Mouse (Mus musculus): Measurements from ENCODE around the gene Cnpy2. TPM values are rescaled to one million over a fixed set of nuclear protein-coding genes. Genes with fewer than 3 reads are reported as not detected.

The Cnpy2 gene
- polyA plus RNA-seq, 1 experiment from 2014 or later: 288 TPM

GRCm38 (mm10) chr10:128370601-128371000, 48.3 kb downstream of the Cnpy2 start:
- DNase-seq (ENCODE audit: low spot score) (no peak), ATAC-seq (replicated peaks; ENCODE audit: insufficient number of reproducible peaks, low FRiP score, low TSS enrichment, low read depth) (no peak)
- H3K9ac ChIP-seq (replicated peaks; ENCODE audit: low read length): no peak overlapping the region
- H3K4me1 ChIP-seq (ENCODE audit: control insufficient read depth, insufficient read depth, low read length): no peaks in the 10 kb centered on the region
- no peaks in the 10 kb centered on the region for H3K36me3 ChIP-seq (replicated peaks; ENCODE audit: control insufficient read depth, insufficient read depth, low read depth, low read length)
- H3K9me3 ChIP-seq (replicated peaks; ENCODE audit: control insufficient read depth, low read length): no peaks in the 10 kb centered on the region
- H3K4me3 ChIP-seq (ENCODE audit: low read depth, low read length): no peak overlapping the region
- no peak overlapping the region for H3K4me2 ChIP-seq (ENCODE audit: low read depth, low read length)
- no peak overlapping the region for H3K27ac ChIP-seq (replicated peaks; ENCODE audit: low read depth, low read length)
- H3K27me3 ChIP-seq (ENCODE audit: control insufficient read depth, insufficient read depth, low read length): no peaks in the 10 kb centered on the region
- 49% methylated on average over 4 of the region's 4 CpGs for WGBS

DNA sequence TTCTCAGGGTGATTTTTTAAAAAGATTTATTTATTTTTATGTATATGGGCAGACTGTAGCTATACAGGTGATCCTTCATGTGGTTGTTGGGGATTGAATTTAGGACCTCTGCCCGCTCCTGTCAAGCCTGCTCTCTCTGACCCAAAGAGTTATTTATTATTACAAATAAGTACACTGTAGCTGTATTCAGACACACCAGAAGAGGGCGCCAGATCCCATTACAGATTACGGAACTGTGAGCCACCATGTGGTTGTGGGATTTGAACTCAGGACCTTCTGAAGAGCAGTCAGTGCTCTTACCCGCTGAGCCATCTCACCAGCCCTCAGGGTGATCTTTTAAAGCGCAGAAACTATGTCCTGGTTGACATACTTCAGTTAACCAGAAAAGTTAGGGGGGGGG, 49.9 kb downstream of the Cnpy2 start:
- 84% methylated on average over 5 of the region's 5 CpGs for WGBS
- DNase-seq (ENCODE audit: low spot score) (no peak), ATAC-seq (replicated peaks; ENCODE audit: insufficient number of reproducible peaks, low FRiP score, low TSS enrichment, low read depth) (no peak)
- Histone ChIP-seq H3K4me2 (ENCODE audit: low read depth, low read length) (no peak overlapping the region), H3K27me3 (ENCODE audit: control insufficient read depth, insufficient read depth, low read length) (no peaks in the 10 kb centered on the region), H3K27ac (replicated peaks; ENCODE audit: low read depth, low read length) (no peak overlapping the region), H3K4me1 (ENCODE audit: control insufficient read depth, insufficient read depth, low read length) (no peaks in the 10 kb centered on the region), H3K36me3 (replicated peaks; ENCODE audit: control insufficient read depth, insufficient read depth, low read depth, low read length) (no peaks in the 10 kb centered on the region), H3K9me3 (replicated peaks; ENCODE audit: control insufficient read depth, low read length) (no peaks in the 10 kb centered on the region), H3K4me3 (ENCODE audit: low read depth, low read length) (no peak overlapping the region), H3K9ac (replicated peaks; ENCODE audit: low read length) (no peak overlapping the region)

- Histone ChIP-seq H3K9me3 (replicated peaks; ENCODE audit: control insufficient read depth, low read length) (no peaks in the 10 kb centered on the region), H3K36me3 (replicated peaks; ENCODE audit: control insufficient read depth, insufficient read depth, low read depth, low read length) (no peaks in the 10 kb centered on the region), H3K9ac (replicated peaks; ENCODE audit: low read length) (no peak overlapping the region), H3K4me3 (ENCODE audit: low read depth, low read length) (no peak overlapping the region), H3K27me3 (ENCODE audit: control insufficient read depth, insufficient read depth, low read length) (no peaks in the 10 kb centered on the region), H3K4me2 (ENCODE audit: low read depth, low read length) (no peak overlapping the region), H3K27ac (replicated peaks; ENCODE audit: low read depth, low read length) (no peak overlapping the region), H3K4me1 (ENCODE audit: control insufficient read depth, insufficient read depth, low read length) (no peaks in the 10 kb centered on the region)
- ATAC-seq (replicated peaks; ENCODE audit: insufficient number of reproducible peaks, low FRiP score, low TSS enrichment, low read depth) (no peak), DNase-seq (ENCODE audit: low spot score) (no peak)
- 78% methylated on average over 6 of the region's 6 CpGs for WGBS
These were observed 50.9 kb downstream of the Cnpy2 start for GRCm38 (mm10) chr10:128372989-128373748.

GRCm38 (mm10) chr10:128374393-128374792, 52.1 kb downstream of the Cnpy2 start:
- no peak overlapping the region for H3K4me3 ChIP-seq (ENCODE audit: low read depth, low read length)
- H3K27me3 ChIP-seq (ENCODE audit: control insufficient read depth, insufficient read depth, low read length): no peaks in the 10 kb centered on the region
- H3K4me1 ChIP-seq (ENCODE audit: control insufficient read depth, insufficient read depth, low read length): peaks cover 4% of the 10 kb centered on the region; the same call in 1 of the 2 replicates
- DNase-seq (ENCODE audit: low spot score) (no peak), ATAC-seq (replicated peaks; ENCODE audit: insufficient number of reproducible peaks, low FRiP score, low TSS enrichment, low read depth) (no peak)
- no peak overlapping the region for H3K27ac ChIP-seq (replicated peaks; ENCODE audit: low read depth, low read length)
- 78% methylated on average over 6 of the region's 6 CpGs for WGBS
- peaks cover 5% of the 10 kb centered on the region for H3K36me3 ChIP-seq (replicated peaks; ENCODE audit: control insufficient read depth, insufficient read depth, low read depth, low read length)
- no peak overlapping the region for H3K4me2 ChIP-seq (ENCODE audit: low read depth, low read length)
- no peaks in the 10 kb centered on the region for H3K9me3 ChIP-seq (replicated peaks; ENCODE audit: control insufficient read depth, low read length)
- no peak overlapping the region for H3K9ac ChIP-seq (replicated peaks; ENCODE audit: low read length)

DNA sequence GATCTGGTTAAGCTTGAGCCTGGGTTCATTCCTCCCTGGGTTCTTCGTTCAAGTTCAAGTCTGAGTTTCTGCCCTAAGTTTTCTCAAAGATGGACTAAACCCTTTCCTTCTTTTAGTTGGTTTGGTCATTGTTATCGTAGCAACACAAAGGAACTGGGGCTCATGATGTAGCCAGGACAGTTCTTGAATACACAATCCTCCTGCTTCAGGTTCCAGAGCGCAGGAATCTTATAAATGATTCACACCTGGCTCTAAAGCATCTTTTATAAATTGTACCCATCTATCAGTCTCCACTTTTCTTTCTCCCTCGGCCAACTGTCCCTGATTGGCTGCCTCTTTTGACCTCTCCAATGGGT, 53.8 kb downstream of the Cnpy2 start:
- no peak for DNase-seq (ENCODE audit: low spot score)

GRCm38 (mm10) chr10:128376455-128377211, 54.4 kb downstream of the Cnpy2 start, which contains the start of gene Ankrd52:
TSS of gene Ankrd52 (plus strand) at chr10:128377115.
- peaks cover 11% of the 10 kb centered on the region for H3K36me3 ChIP-seq (replicated peaks; ENCODE audit: control insufficient read depth, insufficient read depth, low read depth, low read length)
- H3K9ac ChIP-seq (replicated peaks; ENCODE audit: low read length): peak within 1 kb of the TSS; percentile 100
- peak within 1 kb of the TSS; percentile 92 for H3K27ac ChIP-seq (replicated peaks; ENCODE audit: low read depth, low read length)
- H3K27me3 ChIP-seq (ENCODE audit: control insufficient read depth, insufficient read depth, low read length): no peaks in the 10 kb centered on the region
- no peaks in the 10 kb centered on the region for H3K9me3 ChIP-seq (replicated peaks; ENCODE audit: control insufficient read depth, low read length)
- H3K4me3 ChIP-seq (ENCODE audit: low read depth, low read length): peak within 1 kb of the TSS; percentile 99
- under 1% methylated on average over 71 of the region's 73 CpGs for WGBS
- peak within 1 kb of the TSS; percentile 82 for H3K4me2 ChIP-seq (ENCODE audit: low read depth, low read length)
- H3K4me1 ChIP-seq (ENCODE audit: control insufficient read depth, insufficient read depth, low read length): peaks cover 4% of the 10 kb centered on the region; the same call in 1 of the 2 replicates
- ATAC-seq (replicated peaks; ENCODE audit: insufficient number of reproducible peaks, low FRiP score, low TSS enrichment, low read depth): peak; percentile 91
- peak; percentile 89 for DNase-seq (ENCODE audit: low spot score)

More for the DNA sequence above, 53.8 kb downstream of the Cnpy2 start:
- Histone ChIP-seq H3K9me3 (replicated peaks; ENCODE audit: control insufficient read depth, low read length) (no peaks in the 10 kb centered on the region), H3K9ac (replicated peaks; ENCODE audit: low read length) (peak overlapping the region; percentile 100), H3K4me1 (ENCODE audit: control insufficient read depth, insufficient read depth, low read length) (peaks cover 4% of the 10 kb centered on the region; the same call in 1 of the 2 replicates), H3K4me2 (ENCODE audit: low read depth, low read length) (peak overlapping the region; percentile 82), H3K27ac (replicated peaks; ENCODE audit: low read depth, low read length) (peak overlapping the region; percentile 92), H3K36me3 (replicated peaks; ENCODE audit: control insufficient read depth, insufficient read depth, low read depth, low read length) (peaks cover 10% of the 10 kb centered on the region), H3K4me3 (ENCODE audit: low read depth, low read length) (peak overlapping the region; percentile 99), H3K27me3 (ENCODE audit: control insufficient read depth, insufficient read depth, low read length) (no peaks in the 10 kb centered on the region)
- ATAC-seq (replicated peaks; ENCODE audit: insufficient number of reproducible peaks, low FRiP score, low TSS enrichment, low read depth): no peak
- 48% methylated on average over 4 of the region's 4 CpGs for WGBS

Other genes with a start within 250 kb of the Cnpy2 start
- gene Atp5b, start 239.2 kb upstream of the Cnpy2 start, polyA plus RNA-seq (2014; fragmentation: Nextera tagmentation; extraction: Ambion mirVana): 2,412 and 2,488 TPM in 2 replicates
- gene Baz2a, start 230.9 kb upstream of the Cnpy2 start, polyA plus RNA-seq (2014; fragmentation: Nextera tagmentation; extraction: Ambion mirVana): 14.0 and 14.2 TPM in 2 replicates
- gene Rbms2, start 142.2 kb upstream of the Cnpy2 start, polyA plus RNA-seq (2014; fragmentation: Nextera tagmentation; extraction: Ambion mirVana): 24.5 and 24.6 TPM in 2 replicates
- 0.76 and 1.2 TPM in 2 replicates for gene Gls2, start 128.0 kb upstream of the Cnpy2 start, polyA plus RNA-seq (2014; fragmentation: Nextera tagmentation; extraction: Ambion mirVana)
- gene Spryd4, start 110.7 kb upstream of the Cnpy2 start, polyA plus RNA-seq (2014; fragmentation: Nextera tagmentation; extraction: Ambion mirVana): 30.7 and 33.7 TPM in 2 replicates
- gene Mip, start 96.6 kb upstream of the Cnpy2 start, polyA plus RNA-seq (2014; fragmentation: Nextera tagmentation; extraction: Ambion mirVana): 0.45 TPM in 1 of 2 replicates, not detected in the other
- 64.2 and 66.6 TPM in 2 replicates for gene Timeless, start 90.4 kb upstream of the Cnpy2 start, polyA plus RNA-seq (2014; fragmentation: Nextera tagmentation; extraction: Ambion mirVana)
- 0.21 and 0.80 TPM in 2 replicates for gene Apon, start 68.4 kb upstream of the Cnpy2 start, polyA plus RNA-seq (2014; fragmentation: Nextera tagmentation; extraction: Ambion mirVana)
- not detected in 2 replicates for gene Apof, start 53.8 kb upstream of the Cnpy2 start, polyA plus RNA-seq (2014; fragmentation: Nextera tagmentation; extraction: Ambion mirVana)
- 12.7 and 13.4 TPM in 2 replicates for gene Stat2, start 51.9 kb upstream of the Cnpy2 start, polyA plus RNA-seq (2014; fragmentation: Nextera tagmentation; extraction: Ambion mirVana)
- gene Il23a, start 23.7 kb upstream of the Cnpy2 start, polyA plus RNA-seq (2014; fragmentation: Nextera tagmentation; extraction: Ambion mirVana): not detected in 2 replicates
- 33.6 and 35.2 TPM in 2 replicates for gene Pan2, start 19.1 kb upstream of the Cnpy2 start, polyA plus RNA-seq (2014; fragmentation: Nextera tagmentation; extraction: Ambion mirVana)
- gene Cs, start 15.3 kb downstream of the Cnpy2 start, polyA plus RNA-seq (2014; fragmentation: Nextera tagmentation; extraction: Ambion mirVana): 246 and 258 TPM in 2 replicates
- gene Coq10a, start 46.5 kb downstream of the Cnpy2 start, polyA plus RNA-seq (2014; fragmentation: Nextera tagmentation; extraction: Ambion mirVana): 13.2 and 13.5 TPM in 2 replicates
- gene Ankrd52, start 54.7 kb downstream of the Cnpy2 start, polyA plus RNA-seq (2014; fragmentation: Nextera tagmentation; extraction: Ambion mirVana): 9.3 and 10.4 TPM in 2 replicates
- not detected in 2 replicates for gene Slc39a5, start 78.8 kb downstream of the Cnpy2 start, polyA plus RNA-seq (2014; fragmentation: Nextera tagmentation; extraction: Ambion mirVana)
- 92.2 and 99.1 TPM in 2 replicates for gene Nabp2, start 89.0 kb downstream of the Cnpy2 start, polyA plus RNA-seq (2014; fragmentation: Nextera tagmentation; extraction: Ambion mirVana)
- gene Rnf41, start 89.2 kb downstream of the Cnpy2 start, polyA plus RNA-seq (2014; fragmentation: Nextera tagmentation; extraction: Ambion mirVana): 36.4 and 38.9 TPM in 2 replicates
- 103 and 109 TPM in 2 replicates for gene Smarcc2, start 136.8 kb downstream of the Cnpy2 start, polyA plus RNA-seq (2014; fragmentation: Nextera tagmentation; extraction: Ambion mirVana)
- 678 and 740 TPM in 2 replicates for gene Myl6, start 171.7 kb downstream of the Cnpy2 start, polyA plus RNA-seq (2014; fragmentation: Nextera tagmentation; extraction: Ambion mirVana)
- 2.3 and 2.9 TPM in 2 replicates for gene Myl6b, start 176.2 kb downstream of the Cnpy2 start, polyA plus RNA-seq (2014; fragmentation: Nextera tagmentation; extraction: Ambion mirVana)
- gene Esyt1, start 203.4 kb downstream of the Cnpy2 start, polyA plus RNA-seq (2014; fragmentation: Nextera tagmentation; extraction: Ambion mirVana): 12.5 and 15.8 TPM in 2 replicates
- gene Zc3h10, start 225.3 kb downstream of the Cnpy2 start, polyA plus RNA-seq (2014; fragmentation: Nextera tagmentation; extraction: Ambion mirVana): 13.6 and 15.0 TPM in 2 replicates
- gene Rpl41, start 226.8 kb downstream of the Cnpy2 start, polyA plus RNA-seq (2014; fragmentation: Nextera tagmentation; extraction: Ambion mirVana): 3,098 and 3,409 TPM in 2 replicates
- gene Pa2g4, start 243.5 kb downstream of the Cnpy2 start, polyA plus RNA-seq (2014; fragmentation: Nextera tagmentation; extraction: Ambion mirVana): 268 and 270 TPM in 2 replicates